Mouse (Mus musculus) embryo, embryonic 11.5 days (tissue): Measurements from ENCODE around the gene Max.

ENCODE experiments used
- DNase-seq: peaks from one replicate; pipeline ENCODE4 v3.0.0-alpha.2; 2012; ENCODE audit warnings: low read depth, low spot score

The Max gene

GRCm38 (mm10) chr12:76957688-76958087 lies 4.3 kb downstream of the Max start:
- no peak for DNase-seq

DNA sequence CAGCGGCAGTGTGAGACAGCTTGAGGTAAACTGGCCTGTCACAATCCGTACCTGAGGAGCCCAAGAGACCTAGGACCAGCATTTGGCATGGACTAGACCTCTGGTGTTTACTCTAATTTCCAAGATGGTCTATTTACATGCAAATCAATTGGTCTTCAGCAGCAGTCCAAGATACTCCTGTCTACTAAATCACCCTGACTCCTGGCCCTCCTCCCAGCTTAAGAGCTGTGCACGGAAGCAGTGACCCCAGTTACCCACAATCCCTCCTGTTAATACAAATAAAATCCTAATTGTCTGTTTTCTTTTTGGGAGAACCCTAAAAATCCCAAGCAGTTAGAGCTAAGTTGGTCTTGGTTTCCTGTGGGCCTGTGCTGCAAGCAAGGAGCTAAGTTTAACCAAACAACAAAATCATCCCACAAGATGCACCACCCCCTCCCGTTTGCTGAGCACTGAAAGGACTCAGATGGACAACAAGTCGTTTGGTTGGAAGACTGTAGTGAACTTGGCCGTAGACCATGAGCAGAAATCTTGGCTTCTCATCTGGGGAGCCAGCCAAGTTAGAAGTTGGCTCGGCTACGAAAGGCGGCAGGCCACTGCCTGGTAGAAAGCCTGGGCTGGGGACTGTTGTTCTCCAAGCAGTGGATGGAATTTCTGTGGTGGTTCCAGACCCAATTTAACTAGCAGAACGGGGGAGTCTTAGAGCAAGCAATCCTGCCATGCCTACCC lies 7.1 kb downstream of the Max start:
- DNase-seq = no peak

DNA sequence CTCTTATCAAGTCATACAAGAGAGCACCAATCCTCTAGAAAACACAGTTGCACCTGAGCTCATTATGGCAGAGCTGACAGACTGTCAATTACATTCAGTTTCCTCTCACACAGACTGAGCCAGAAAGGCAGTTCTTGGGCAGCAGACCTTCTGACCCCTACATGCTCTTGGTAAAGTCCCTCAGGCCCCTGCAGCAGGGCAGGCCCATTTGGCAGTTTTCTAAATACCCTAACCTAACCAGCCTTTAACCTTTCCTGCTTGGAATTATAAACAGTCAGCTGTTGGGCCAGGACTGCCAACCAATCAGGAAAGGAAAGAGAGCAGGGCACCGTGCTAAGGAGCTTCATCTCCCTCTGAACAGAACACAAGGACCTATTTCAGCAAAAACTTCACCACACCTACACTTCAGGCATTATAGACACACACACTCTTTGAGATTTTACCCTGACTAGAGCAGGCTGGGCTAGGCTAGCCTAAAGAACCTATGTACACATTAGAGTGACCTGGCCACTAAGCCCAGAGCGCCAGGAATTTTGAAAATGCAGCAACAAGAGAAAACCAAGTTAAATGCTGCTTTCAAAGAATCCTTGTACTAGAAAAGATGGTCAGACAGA lies 8.1 kb downstream of the Max start:
- DNase-seq = no peak

DNA sequence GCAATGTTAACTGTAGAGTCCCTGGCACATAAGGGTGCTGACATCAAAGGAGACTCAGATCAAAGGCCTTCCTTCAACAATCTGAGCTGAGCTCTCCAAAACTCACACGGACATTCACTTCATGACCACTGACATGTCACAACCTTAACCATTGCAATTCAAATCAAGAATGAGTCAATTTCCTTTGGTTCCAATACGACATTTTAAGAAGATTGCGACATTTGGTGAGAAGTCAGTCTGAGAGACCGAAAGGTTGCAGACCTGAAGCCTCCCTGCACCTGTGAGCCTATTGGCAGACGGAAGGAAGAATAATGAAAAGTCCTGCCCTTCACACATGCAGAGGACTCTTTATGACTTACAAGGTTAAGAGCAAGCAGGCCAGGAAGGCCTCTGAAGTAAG lies 11.7 kb downstream of the Max start:
- no peak for DNase-seq

GRCm38 (mm10) chr12:76948781-76949180 lies 13.2 kb downstream of the Max start:
- DNase-seq = no peak

- no peak for DNase-seq
These were observed 13.8 kb downstream of the Max start for GRCm38 (mm10) chr12:76948185-76948584.

GRCm38 (mm10) chr12:76947487-76947886 lies 14.5 kb downstream of the Max start:
- no peak for DNase-seq

DNA sequence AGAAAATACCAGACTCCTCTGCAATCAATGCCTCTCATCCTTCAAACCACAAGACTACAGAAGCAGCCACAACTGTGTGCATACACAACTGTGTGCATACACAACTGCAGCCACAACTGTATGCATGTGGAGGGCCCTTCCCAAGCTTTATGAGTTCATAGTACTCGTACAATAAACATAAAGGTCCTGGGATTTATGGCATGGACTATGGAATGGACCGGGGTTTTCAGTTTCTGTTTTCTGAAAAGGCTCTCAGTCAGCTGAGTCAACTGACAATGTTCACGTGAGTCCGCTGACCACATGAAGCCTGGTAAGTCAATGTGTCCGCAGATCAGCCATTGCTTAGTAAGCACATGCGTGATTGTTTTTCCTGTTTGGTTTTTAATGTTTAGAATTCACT lies 18.5 kb downstream of the Max start:
- no peak for DNase-seq

DNA sequence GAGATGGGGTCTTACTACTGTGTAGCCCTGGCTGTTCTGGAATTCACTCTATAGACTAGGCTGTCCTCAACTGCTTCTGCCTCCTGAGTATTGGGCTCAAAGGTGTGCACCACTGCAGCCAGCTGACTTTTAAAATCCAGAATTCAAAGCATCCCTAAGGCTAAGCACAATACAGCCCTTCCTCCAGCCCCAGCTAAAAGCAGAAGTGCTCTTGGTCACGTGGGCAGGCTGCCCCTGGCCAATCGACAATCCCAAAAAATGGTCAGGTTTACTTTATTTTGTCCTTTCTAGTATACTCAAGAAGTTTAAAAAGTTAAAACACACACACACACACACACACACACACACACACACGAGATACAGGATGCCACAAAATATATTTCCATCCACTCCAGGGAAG lies 19.0 kb downstream of the Max start:
- DNase-seq = no peak

- DNase-seq = no peak
These were observed 19.5 kb downstream of the Max start for GRCm38 (mm10) chr12:76942476-76942875.

GRCm38 (mm10) chr12:76941524-76941923 lies 20.5 kb downstream of the Max start:
- DNase-seq = no peak

DNA sequence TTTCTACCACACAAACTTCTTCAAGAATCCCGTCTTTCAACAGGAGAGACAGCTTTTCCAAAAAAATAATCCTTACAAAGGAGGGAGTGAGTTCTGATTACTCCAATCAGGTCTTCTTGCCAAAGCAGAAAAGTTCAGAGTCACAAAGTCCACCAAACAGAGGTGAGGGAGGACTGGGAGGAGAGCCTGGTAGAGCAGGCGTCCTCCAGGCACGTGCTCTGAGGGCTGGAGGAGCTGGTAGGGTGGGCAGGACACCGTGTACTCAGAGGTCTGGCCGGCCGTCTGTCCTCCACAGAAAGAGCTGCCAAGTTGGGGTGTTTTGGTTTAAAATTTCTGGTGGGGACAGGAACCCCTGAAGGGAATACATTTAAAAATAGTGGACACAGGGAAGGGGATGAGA lies 24.0 kb downstream of the Max start:
- DNase-seq = no peak

- no peak for DNase-seq
These were observed 25.8 kb downstream of the Max start for GRCm38 (mm10) chr12:76936211-76936610.

GRCm38 (mm10) chr12:76934438-76934837 lies 27.6 kb downstream of the Max start:
- DNase-seq = no peak

DNA sequence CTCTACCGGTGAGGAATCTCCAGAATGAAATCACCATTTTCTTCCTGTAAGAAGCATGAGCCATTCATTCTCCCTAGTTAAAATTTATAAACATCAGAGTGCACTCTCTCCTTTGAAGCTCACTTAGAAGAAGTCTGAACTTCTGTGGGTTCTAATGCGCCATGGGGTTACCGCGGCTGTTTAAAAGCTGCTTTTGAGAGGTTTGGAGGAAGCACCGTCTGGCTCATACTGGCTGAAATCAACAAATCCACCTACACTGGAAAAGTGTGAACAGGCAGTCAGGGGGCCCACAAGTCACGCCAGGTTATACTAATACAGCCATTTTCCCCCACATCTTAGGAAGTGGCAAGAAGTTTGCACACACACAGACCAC lies 29.3 kb downstream of the Max start:
- DNase-seq = no peak

GRCm38 (mm10) chr12:76931739-76932687 lies 30.0 kb downstream of the Max start:
- DNase-seq = no peak

DNA sequence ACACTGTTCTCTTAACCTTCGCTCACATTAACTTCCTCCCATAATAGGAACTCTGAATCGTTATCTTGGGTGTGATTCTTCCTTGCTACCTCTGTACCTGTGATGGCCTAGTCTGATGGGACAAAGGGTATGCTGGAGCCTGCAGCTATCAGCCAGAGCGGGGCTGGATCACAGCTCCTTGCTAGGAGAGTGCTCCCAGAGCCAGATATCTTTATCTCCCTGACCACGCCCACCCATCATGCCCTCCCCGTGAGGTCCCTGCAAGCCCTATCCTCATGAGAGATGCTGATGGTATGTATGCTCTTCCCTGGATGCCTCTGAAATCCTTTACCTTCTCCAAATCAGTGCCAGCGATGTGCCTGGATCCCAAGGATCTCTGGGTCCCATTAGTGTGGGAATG lies 31.8 kb downstream of the Max start:
- DNase-seq = no peak

- DNase-seq = no peak
These were observed 34.5 kb downstream of the Max start for GRCm38 (mm10) chr12:76927539-76927938.

DNA sequence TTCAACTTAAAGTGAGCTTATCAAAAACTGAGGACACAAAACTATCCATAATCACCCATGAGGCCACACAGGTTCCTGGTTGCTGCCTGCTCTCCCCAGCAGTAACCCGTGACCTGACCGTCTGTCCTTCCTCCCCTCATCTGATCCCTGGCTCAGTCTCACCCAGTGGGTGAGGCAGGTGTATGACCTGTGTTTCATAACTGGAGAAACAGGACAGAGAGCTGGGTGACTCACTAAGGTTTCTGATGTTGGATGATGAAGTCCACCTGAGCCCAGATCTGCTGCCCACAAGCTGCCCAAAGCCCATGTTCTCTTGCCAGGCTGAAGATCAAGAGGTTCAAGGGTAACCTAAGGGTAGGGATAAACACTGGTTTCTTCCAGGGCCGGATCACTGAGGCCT lies 35.0 kb downstream of the Max start:
- no peak for DNase-seq

DNA sequence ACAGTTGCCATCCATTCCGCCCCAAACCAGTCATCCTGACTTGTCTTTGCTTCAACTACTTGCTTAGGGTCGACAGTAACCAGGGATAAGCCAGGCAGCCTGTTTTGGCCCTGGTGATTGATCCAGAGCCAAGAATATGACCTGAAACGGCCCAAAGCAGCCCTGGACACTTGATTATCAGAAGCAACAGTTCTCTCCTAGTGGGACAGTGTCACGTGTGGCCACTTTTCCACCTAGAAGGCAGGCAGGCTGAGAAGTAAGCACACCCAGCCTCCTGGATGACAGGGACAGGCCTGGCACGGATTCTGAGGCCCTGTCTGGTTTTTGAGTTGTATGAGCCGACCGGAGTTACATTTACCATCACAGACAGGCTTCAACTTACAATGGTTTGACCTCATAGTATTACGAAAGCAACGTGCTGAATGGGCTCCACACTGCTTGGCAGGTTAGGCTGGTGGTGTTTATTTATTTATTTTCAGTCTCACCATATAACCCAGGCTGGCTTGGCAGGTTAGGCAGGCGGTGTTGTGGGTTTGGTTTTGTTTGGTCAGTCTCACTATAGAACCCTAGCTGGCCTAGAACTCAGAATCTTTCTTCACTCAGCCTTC lies 35.6 kb downstream of the Max start:
- no peak for DNase-seq

GRCm38 (mm10) chr12:76924904-76925604 lies 36.9 kb downstream of the Max start:
- no peak for DNase-seq
